8 mouse cellular contexts compared by ENCODE assay signal in genomic region chr12:84773476-84773875, GRCm38 (mm10). TPM values are rescaled to one million over a fixed set of nuclear protein-coding genes. Genes with fewer than 3 reads are reported as not detected.
DNase-seq lines count a peak whose midpoint lies in the region; ATAC-seq and TF ChIP-seq lines count a peak whose summit lies in the region.

No protein-coding gene starts in this region.

- no peak for ATAC-seq in heart, embryonic 16.5 days (replicated peaks; ENCODE audit: extremely low read depth, insufficient read depth, low FRiP score)
- ATAC-seq in limb, embryonic 15.5 days (ENCODE audit: insufficient number of reproducible peaks, low FRiP score, low TSS enrichment, low read depth), result no peak
- ATAC-seq in stomach, embryonic 14.5 days (ENCODE audit: insufficient number of reproducible peaks, insufficient read depth, low FRiP score, low read depth), result no peak

- peak overlapping the region; percentile 86 for H3K4me2 ChIP-seq in heart, embryonic 16.5 days (ENCODE audit: low read depth, low read length)
- H3K4me2 ChIP-seq in limb, embryonic 15.5 days, result peak overlapping the region; percentile 71
- H3K4me2 ChIP-seq in stomach, embryonic 14.5 days (replicated peaks; ENCODE audit: low read depth, low read length), result peak overlapping the region; percentile 80

- H3K36me3 ChIP-seq in heart, embryonic 16.5 days (ENCODE audit: control insufficient read depth, insufficient read depth), result peaks cover 4% of the 10 kb centered on the region; the same call in 1 of the 2 replicates
- 0 out of 2 replicates have a peak, but pooled peaks cover 5% of the 10 kb centered on the region for H3K36me3 ChIP-seq in ES-Bruce4 (ENCODE audit: control insufficient read depth, insufficient read depth, low read length, poor library complexity, severe bottlenecking)
- peaks cover 51% of the 10 kb centered on the region for H3K36me3 ChIP-seq in erythroblast, embryonic 14.5 days (ENCODE audit: control insufficient read depth)
- peaks cover 6% of the 10 kb centered on the region; the same call in 1 of the 2 replicates for H3K36me3 ChIP-seq in limb, embryonic 15.5 days
- H3K36me3 ChIP-seq in stomach, embryonic 14.5 days (ENCODE audit: control insufficient read depth, insufficient read depth, low read length), result no peaks in the 10 kb centered on the region

- no peak for DNase-seq in heart, adult 11 months
- no peak for DNase-seq in gastrocnemius, postnatal 10 days
- no peak for DNase-seq in cerebellum, adult 9-10 months

- under 1% methylated on average over 20 of the region's 20 CpGs for WGBS in heart, embryonic 16.5 days
- 2% methylated on average over 20 of the region's 20 CpGs for WGBS in limb, embryonic 15.5 days
- WGBS in stomach, embryonic 14.5 days, result under 1% methylated on average over 20 of the region's 20 CpGs

- no peak for TF ChIP-seq POLR2A in ES-Bruce4 (IDR thresholded peaks at IDR 0.05; ENCODE audit: insufficient read depth, low read length)

- no peak for TF ChIP-seq EP300 in ES-Bruce4 (IDR thresholded peaks at IDR 0.05; ENCODE audit: insufficient read depth, low read depth, low read length)

- TF ChIP-seq CTCF in ES-Bruce4 (IDR thresholded peaks at IDR 0.05; ENCODE audit: low read depth, low read length), result no peak

- peak overlapping the region; percentile 88 for H3K4me3 ChIP-seq in heart, embryonic 16.5 days (ENCODE audit: low read length)
- H3K4me3 ChIP-seq in ES-Bruce4 (ENCODE audit: low read depth, low read length), result peak overlapping the region; percentile 90
- H3K4me3 ChIP-seq in erythroblast, embryonic 14.5 days (replicated peaks), result peak overlapping the region; percentile 79
- peak overlapping the region; percentile 74 for H3K4me3 ChIP-seq in limb, embryonic 15.5 days
- peak overlapping the region; percentile 72 for H3K4me3 ChIP-seq in stomach, embryonic 14.5 days (ENCODE audit: low read depth, low read length)

- H3K27ac ChIP-seq in heart, embryonic 16.5 days (ENCODE audit: low read length), result peak overlapping the region; percentile 87
- H3K27ac ChIP-seq in ES-Bruce4 (ENCODE audit: insufficient read depth, low read length), result no peak overlapping the region
- H3K27ac ChIP-seq in limb, embryonic 15.5 days, result peak overlapping the region; percentile 63
- H3K27ac ChIP-seq in stomach, embryonic 14.5 days (ENCODE audit: low read length), result 0 out of 2 replicates have a peak overlapping the region, but pooled peaks have one; percentile 18

- no peaks in the 10 kb centered on the region for H3K9me3 ChIP-seq in heart, embryonic 16.5 days (replicated peaks; ENCODE audit: control insufficient read depth, low read length)
- H3K9me3 ChIP-seq in ES-Bruce4 (replicated peaks; ENCODE audit: control insufficient read depth, insufficient read depth, low read length, poor library complexity, severe bottlenecking), result no peaks in the 10 kb centered on the region
- H3K9me3 ChIP-seq in erythroblast, embryonic 14.5 days (ENCODE audit: control insufficient read depth, low read length), result no peaks in the 10 kb centered on the region
- H3K9me3 ChIP-seq in limb, embryonic 15.5 days, result no peaks in the 10 kb centered on the region
- no peaks in the 10 kb centered on the region for H3K9me3 ChIP-seq in stomach, embryonic 14.5 days (ENCODE audit: control insufficient read depth, low read depth, low read length)

- peaks cover 19% of the 10 kb centered on the region for H3K4me1 ChIP-seq in heart, embryonic 16.5 days (ENCODE audit: control insufficient read depth, insufficient read depth, low read length)
- peaks cover 4% of the 10 kb centered on the region for H3K4me1 ChIP-seq in ES-Bruce4 (ENCODE audit: control insufficient read depth, insufficient read depth, low read length)
- peaks cover 56% of the 10 kb centered on the region for H3K4me1 ChIP-seq in erythroblast, embryonic 14.5 days (ENCODE audit: control insufficient read depth)
- H3K4me1 ChIP-seq in limb, embryonic 15.5 days, result peaks cover 26% of the 10 kb centered on the region
- H3K4me1 ChIP-seq in stomach, embryonic 14.5 days (ENCODE audit: control insufficient read depth, insufficient read depth, low read length), result peaks cover 17% of the 10 kb centered on the region; the same call in 1 of the 2 replicates

- H3K27me3 ChIP-seq in heart, embryonic 16.5 days (ENCODE audit: control insufficient read depth, insufficient read depth, low read length), result no peaks in the 10 kb centered on the region
- no peaks in the 10 kb centered on the region for H3K27me3 ChIP-seq in ES-Bruce4 (ENCODE audit: control insufficient read depth, insufficient read depth, low read length, poor library complexity, severe bottlenecking)
- H3K27me3 ChIP-seq in erythroblast, embryonic 14.5 days (ENCODE audit: control insufficient read depth), result no peaks in the 10 kb centered on the region
- H3K27me3 ChIP-seq in limb, embryonic 15.5 days, result no peaks in the 10 kb centered on the region
- no peaks in the 10 kb centered on the region for H3K27me3 ChIP-seq in stomach, embryonic 14.5 days (ENCODE audit: control insufficient read depth, insufficient read depth, low read length)

- peak overlapping the region; percentile 92 for H3K9ac ChIP-seq in heart, embryonic 16.5 days (ENCODE audit: low read length)
- peak overlapping the region; percentile 81 for H3K9ac ChIP-seq in ES-Bruce4 (ENCODE audit: low read depth, poor library complexity, severe bottlenecking)
- H3K9ac ChIP-seq in limb, embryonic 15.5 days, result peak overlapping the region; percentile 63
- H3K9ac ChIP-seq in stomach, embryonic 14.5 days (replicated peaks; ENCODE audit: low read depth, low read length), result peak overlapping the region; percentile 63

RNA-seq across cellular contexts. Expression of gene Isca2, which starts 0.4 kb away (rescaled TPM):
- polyA plus RNA-seq in heart, embryonic 16.5 days (2015; fragmentation: Nextera tagmentation; extraction: Ambion mirVana), result 157 and 160 TPM in 2 replicates
- polyA plus RNA-seq in ES-Bruce4 (2011; ENCODE audit: insufficient read depth, insufficient read length, low read depth, missing spikeins), result 44.4 and 46.1 TPM in 2 replicates
- polyA plus RNA-seq in erythroblast, embryonic 14.5 days (2012), result 9.7 and 10.3 TPM in 2 replicates
- polyA plus RNA-seq in limb, embryonic 15.5 days (2015; fragmentation: Nextera tagmentation; extraction: Ambion mirVana), result 113 TPM in 2 replicates
- polyA plus RNA-seq in stomach, embryonic 14.5 days (2014; fragmentation: Nextera tagmentation; extraction: Ambion mirVana), result 122 and 137 TPM in 2 replicates
- total RNA-seq in gastrocnemius, postnatal 10 days (2021), result 10 to 100 TPM; 48.4 to 50.9 TPM

RNA-seq across cellular contexts. Expression of gene Npc2, which starts 0.5 kb away (rescaled TPM):
- polyA plus RNA-seq in heart, embryonic 16.5 days (2015; fragmentation: Nextera tagmentation; extraction: Ambion mirVana), result 52.8 and 59.4 TPM in 2 replicates
- 156 and 180 TPM in 2 replicates for polyA plus RNA-seq in ES-Bruce4 (2011; ENCODE audit: insufficient read depth, insufficient read length, low read depth, missing spikeins)
- polyA plus RNA-seq in erythroblast, embryonic 14.5 days (2012), result 5.0 TPM in 2 replicates
- polyA plus RNA-seq in limb, embryonic 15.5 days (2015; fragmentation: Nextera tagmentation; extraction: Ambion mirVana), result 72.0 and 76.6 TPM in 2 replicates
- 66.2 and 66.6 TPM in 2 replicates for polyA plus RNA-seq in stomach, embryonic 14.5 days (2014; fragmentation: Nextera tagmentation; extraction: Ambion mirVana)
- 10 to 100 TPM; 23.5 to 32.7 TPM for total RNA-seq in gastrocnemius, postnatal 10 days (2021)
